Mouse (Mus musculus) midbrain, embryonic 15.5 days (tissue): ENCODE results near the gene Gabpb2. TPM values are rescaled to one million over a fixed set of nuclear protein-coding genes. Genes with fewer than 3 reads are reported as not detected.

Experiments
- ATAC-seq: fragments of 200-750 bp; cut with Nextera tagmentation; replicated peaks from 2 replicates; pipeline ENCODE4 v1.8.0; 2017; ENCODE audit warnings: moderate TSS enrichment
- H3K27ac ChIP-seq: fragments of 300-500 bp; sonication (generic); 2 replicates; pipeline ENCODE4 v1.5.1; 2015; ENCODE audit warnings: mild to moderate bottlenecking, inconsistent platforms
- H3K27me3 ChIP-seq: fragments of 300-500 bp; sonication (generic); replicated peaks from 2 replicates; pipeline ENCODE4 v1.6.1; 2015; ENCODE audit warnings: inconsistent platforms
- H3K36me3 ChIP-seq: fragments of 300-500 bp; sonication (generic); replicated peaks from 2 replicates; pipeline ENCODE4 v1.6.1; 2015; ENCODE audit warnings: inconsistent platforms
- H3K4me1 ChIP-seq: fragments of 300-500 bp; sonication (generic); 2 replicates; pipeline ENCODE4 v1.6.1; 2015; ENCODE audit warnings: inconsistent platforms
- H3K4me2 ChIP-seq: fragments of 300-500 bp; sonication (generic); 2 replicates; pipeline ENCODE4 v1.6.1; 2015; ENCODE audit warnings: inconsistent platforms, mild to moderate bottlenecking, moderate library complexity
- H3K4me3 ChIP-seq: fragments of 300-500 bp; sonication (generic); 2 replicates; pipeline ENCODE4 v1.5.1; 2015; ENCODE audit warnings: mild to moderate bottlenecking, inconsistent platforms
- H3K9ac ChIP-seq: fragments of 300-500 bp; sonication (generic); 2 replicates; pipeline ENCODE4 v1.6.1; 2015; ENCODE audit warnings: mild to moderate bottlenecking, inconsistent platforms
- H3K9me3 ChIP-seq: fragments of 300-500 bp; sonication (generic); 2 replicates; pipeline ENCODE4 v1.6.1; 2016; ENCODE audit warnings: inconsistent platforms
- WGBS: fragments of 180-500 bp; shearing (Covaris S2); methylation state at CpG from one replicate; pipeline ENCODE4 v1.1.7; 2015; ENCODE audit warnings: mixed read lengths; 5-methylcytosine and 5-hydroxymethylcytosine counted together
- polyA plus RNA-seq: library from polyadenylated mRNA; unstranded; fragments of >200 nt; fragmentation: Nextera tagmentation; extraction: Ambion mirVana; gene quantifications from 2 replicates; pipeline ENCODE4 v1.2.1, GENCODE M21; 2015

Gene Gabpb2
- polyA plus RNA-seq, result 3.4 and 3.7 TPM in 2 replicates

GRCm38 (mm10) chr3:95217255-95218134 lies at the start of gene Gabpb2:
Gene Gabpb2 (minus strand): TSS chr3:95217916.
- under 1% methylated on average over 55 of the region's 56 CpGs for WGBS
- peak within 1 kb of the TSS; percentile 79 for H3K9ac ChIP-seq

GRCm38 (mm10) chr3:95266052-95266451 lies 48.3 kb upstream of the Gabpb2 start:
- Histone ChIP-seq H3K27me3 (no peaks in the 10 kb centered on the region), H3K9me3 (no peaks in the 10 kb centered on the region), H3K4me3 (no peak overlapping the region), H3K36me3 (peaks cover 43% of the 10 kb centered on the region), H3K4me2 (no peak overlapping the region), H3K27ac (no peak overlapping the region), H3K9ac (no peak overlapping the region), H3K4me1 (no peaks in the 10 kb centered on the region)
- WGBS, result 95% methylated on average over 3 of the region's 3 CpGs
- no peak for ATAC-seq

More at GRCm38 (mm10) chr3:95217255-95218134, at the start of gene Gabpb2:
- ATAC-seq, result peak; percentile 90
- Histone ChIP-seq H3K36me3 (peaks cover 33% of the 10 kb centered on the region), H3K9me3 (no peaks in the 10 kb centered on the region), H3K4me3 (peak within 1 kb of the TSS; percentile 68), H3K4me1 (peaks cover 23% of the 10 kb centered on the region), H3K27me3 (no peaks in the 10 kb centered on the region), H3K4me2 (peak within 1 kb of the TSS; percentile 61), H3K27ac (peak within 1 kb of the TSS; percentile 94)

- peaks cover 51% of the 10 kb centered on the region for H3K36me3 ChIP-seq
- no peak overlapping the region for H3K4me3 ChIP-seq
Observed at GRCm38 (mm10) chr3:95264724-95265123, 47.0 kb upstream of the Gabpb2 start.

GRCm38 (mm10) chr3:95263089-95263739 lies 45.5 kb upstream of the Gabpb2 start:
- no peak for ATAC-seq
- H3K4me3 ChIP-seq, result no peak overlapping the region
- no peak overlapping the region for H3K27ac ChIP-seq
- no peaks in the 10 kb centered on the region for H3K9me3 ChIP-seq
- 53% methylated on average over 11 of the region's 11 CpGs for WGBS
- no peaks in the 10 kb centered on the region for H3K4me1 ChIP-seq
- H3K27me3 ChIP-seq, result no peaks in the 10 kb centered on the region
- no peak overlapping the region for H3K9ac ChIP-seq
- peaks cover 60% of the 10 kb centered on the region for H3K36me3 ChIP-seq
- H3K4me2 ChIP-seq, result no peak overlapping the region

More at GRCm38 (mm10) chr3:95264724-95265123, 47.0 kb upstream of the Gabpb2 start:
- Histone ChIP-seq H3K4me1 (no peaks in the 10 kb centered on the region), H3K27me3 (no peaks in the 10 kb centered on the region), H3K4me2 (no peak overlapping the region), H3K9me3 (no peaks in the 10 kb centered on the region), H3K9ac (no peak overlapping the region), H3K27ac (no peak overlapping the region)
- 76% methylated on average over 1 of the region's 1 CpGs for WGBS
- ATAC-seq, result no peak

- H3K4me2 ChIP-seq, result no peak overlapping the region
- ATAC-seq, result no peak
- H3K4me3 ChIP-seq, result no peak overlapping the region
- peaks cover 64% of the 10 kb centered on the region for H3K36me3 ChIP-seq
- no peaks in the 10 kb centered on the region for H3K4me1 ChIP-seq
- H3K9me3 ChIP-seq, result no peaks in the 10 kb centered on the region
- no peak overlapping the region for H3K9ac ChIP-seq
- H3K27me3 ChIP-seq, result no peaks in the 10 kb centered on the region
- WGBS, result 94% methylated on average over 4 of the region's 4 CpGs
- no peak overlapping the region for H3K27ac ChIP-seq
Observed at GRCm38 (mm10) chr3:95261975-95262374, 44.3 kb upstream of the Gabpb2 start.

- Histone ChIP-seq H3K4me1 (no peaks in the 10 kb centered on the region), H3K9me3 (no peaks in the 10 kb centered on the region), H3K27ac (no peak overlapping the region), H3K9ac (no peak overlapping the region), H3K27me3 (no peaks in the 10 kb centered on the region), H3K36me3 (peaks cover 68% of the 10 kb centered on the region), H3K4me3 (no peak overlapping the region), H3K4me2 (no peak overlapping the region)
- ATAC-seq, result no peak
- 83% methylated on average over 5 of the region's 5 CpGs for WGBS
Observed at GRCm38 (mm10) chr3:95256931-95257330, 39.2 kb upstream of the Gabpb2 start.

- H3K27me3 ChIP-seq, result no peaks in the 10 kb centered on the region
- H3K36me3 ChIP-seq, result peaks cover 20% of the 10 kb centered on the region; the same call in 1 of the 2 replicates
- H3K9me3 ChIP-seq, result no peaks in the 10 kb centered on the region
- no peak within 1 kb of the TSS for H3K27ac ChIP-seq
- H3K9ac ChIP-seq, result no peak within 1 kb of the TSS
- H3K4me1 ChIP-seq, result no peaks in the 10 kb centered on the region
- H3K4me3 ChIP-seq, result no peak within 1 kb of the TSS
- 66% methylated on average over 7 of the region's 7 CpGs for WGBS
- H3K4me2 ChIP-seq, result no peak within 1 kb of the TSS
- ATAC-seq, result no peak
Observed at GRCm38 (mm10) chr3:95250783-95251424, 33.2 kb upstream of the Gabpb2 start, which contains the start of gene Bnipl. Gene Bnipl (minus strand): TSS chr3:95251193.

GRCm38 (mm10) chr3:95250361-95250760 lies 32.6 kb upstream of the Gabpb2 start:
- no peaks in the 10 kb centered on the region for H3K4me1 ChIP-seq
- H3K9me3 ChIP-seq, result no peaks in the 10 kb centered on the region
- no peaks in the 10 kb centered on the region for H3K27me3 ChIP-seq
- H3K9ac ChIP-seq, result no peak overlapping the region
- H3K4me2 ChIP-seq, result no peak overlapping the region
- no peak overlapping the region for H3K27ac ChIP-seq
- H3K4me3 ChIP-seq, result no peak overlapping the region
- ATAC-seq, result no peak
- 85% methylated on average over 5 of the region's 5 CpGs for WGBS
- H3K36me3 ChIP-seq, result peaks cover 18% of the 10 kb centered on the region; the same call in 1 of the 2 replicates

GRCm38 (mm10) chr3:95247660-95248336 lies 30.1 kb upstream of the Gabpb2 start:
- Histone ChIP-seq H3K4me3 (no peak overlapping the region), H3K9ac (no peak overlapping the region), H3K36me3 (peaks cover 6% of the 10 kb centered on the region; the same call in 1 of the 2 replicates), H3K27ac (no peak overlapping the region), H3K4me1 (no peaks in the 10 kb centered on the region), H3K9me3 (no peaks in the 10 kb centered on the region), H3K4me2 (no peak overlapping the region), H3K27me3 (no peaks in the 10 kb centered on the region)
- WGBS, result 87% methylated on average over 1 of the region's 1 CpGs
- ATAC-seq, result no peak

- Histone ChIP-seq H3K4me3 (no peak overlapping the region), H3K9me3 (no peaks in the 10 kb centered on the region), H3K36me3 (0 out of 2 replicates have a peak, but pooled peaks cover 6% of the 10 kb centered on the region), H3K27me3 (no peaks in the 10 kb centered on the region), H3K9ac (no peak overlapping the region), H3K4me2 (no peak overlapping the region), H3K27ac (no peak overlapping the region), H3K4me1 (no peaks in the 10 kb centered on the region)
- 83% methylated on average over 5 of the region's 5 CpGs for WGBS
- no peak for ATAC-seq
Observed at GRCm38 (mm10) chr3:95246465-95247231, 28.9 kb upstream of the Gabpb2 start.

- Histone ChIP-seq H3K27me3 (no peaks in the 10 kb centered on the region), H3K4me3 (no peak overlapping the region), H3K4me2 (no peak overlapping the region), H3K9me3 (no peaks in the 10 kb centered on the region), H3K9ac (no peak overlapping the region), H3K27ac (no peak overlapping the region), H3K4me1 (no peaks in the 10 kb centered on the region), H3K36me3 (peaks cover 6% of the 10 kb centered on the region; the same call in 1 of the 2 replicates)
- WGBS, result 87% methylated on average over 2 of the region's 2 CpGs
- ATAC-seq, result no peak
Observed at GRCm38 (mm10) chr3:95243086-95243485, 25.4 kb upstream of the Gabpb2 start.
